Mouse (Mus musculus) liver, embryonic 12.5 days (tissue): ENCODE results near the gene Tom1l2. TPM values are rescaled to one million over a fixed set of nuclear protein-coding genes. Genes with fewer than 3 reads are reported as not detected.

Experiments used
- ATAC-seq: fragments of 200-750 bp; cut with Nextera tagmentation; 2 replicates; pipeline ENCODE4 v1.8.0; 2017; ENCODE audit warnings: moderate number of reproducible peaks, mild to moderate bottlenecking, moderate library complexity
- H3K27ac ChIP-seq: fragments of 300-500 bp; sonication (generic); 2 replicates; pipeline ENCODE4 v1.5.1; 2016; ENCODE audit warnings: mild to moderate bottlenecking
- H3K27me3 ChIP-seq: fragments of 300-500 bp; sonication (generic); replicated peaks from 2 replicates; pipeline ENCODE4 v1.6.1; 2016; ENCODE audit warnings: mild to moderate bottlenecking, moderate library complexity
- H3K36me3 ChIP-seq: fragments of 300-500 bp; sonication (generic); 2 replicates; pipeline ENCODE4 v1.6.1; 2016; ENCODE audit warnings: mild to moderate bottlenecking, moderate library complexity
- H3K4me1 ChIP-seq: fragments of 300-500 bp; sonication (generic); 2 replicates; pipeline ENCODE4 v1.6.1; 2016
- H3K4me2 ChIP-seq: fragments of 300-500 bp; sonication (generic); 2 replicates; pipeline ENCODE4 v1.6.1; 2016; ENCODE audit warnings: mild to moderate bottlenecking, moderate library complexity
- H3K4me3 ChIP-seq: fragments of 300-500 bp; sonication (generic); 2 replicates; pipeline ENCODE4 v1.5.1; 2016; ENCODE audit warnings: mild to moderate bottlenecking, moderate library complexity
- H3K9ac ChIP-seq: fragments of 300-500 bp; sonication (generic); 2 replicates; pipeline ENCODE4 v1.6.1; 2016; ENCODE audit warnings: mild to moderate bottlenecking, moderate library complexity
- H3K9me3 ChIP-seq: fragments of 300-500 bp; sonication (generic); replicated peaks from 2 replicates; pipeline ENCODE4 v1.6.1; 2016; ENCODE audit warnings: mild to moderate bottlenecking, moderate library complexity
- WGBS: fragments of 180-500 bp; shearing (Covaris S2); methylation state at CpG from one replicate; pipeline ENCODE4 v1.1.7; 2016; ENCODE audit not compliant: insufficient replicate concordance; 5-methylcytosine and 5-hydroxymethylcytosine counted together
- polyA plus RNA-seq: library from polyadenylated mRNA; unstranded; fragments of >200 nt; fragmentation: Nextera tagmentation; extraction: Ambion mirVana; gene quantifications from 2 replicates; pipeline ENCODE4 v1.2.1, GENCODE M21; 2016

Tom1l2 gene
- polyA plus RNA-seq, 1 experiment from 2014 or later: 9.6 TPM

DNA sequence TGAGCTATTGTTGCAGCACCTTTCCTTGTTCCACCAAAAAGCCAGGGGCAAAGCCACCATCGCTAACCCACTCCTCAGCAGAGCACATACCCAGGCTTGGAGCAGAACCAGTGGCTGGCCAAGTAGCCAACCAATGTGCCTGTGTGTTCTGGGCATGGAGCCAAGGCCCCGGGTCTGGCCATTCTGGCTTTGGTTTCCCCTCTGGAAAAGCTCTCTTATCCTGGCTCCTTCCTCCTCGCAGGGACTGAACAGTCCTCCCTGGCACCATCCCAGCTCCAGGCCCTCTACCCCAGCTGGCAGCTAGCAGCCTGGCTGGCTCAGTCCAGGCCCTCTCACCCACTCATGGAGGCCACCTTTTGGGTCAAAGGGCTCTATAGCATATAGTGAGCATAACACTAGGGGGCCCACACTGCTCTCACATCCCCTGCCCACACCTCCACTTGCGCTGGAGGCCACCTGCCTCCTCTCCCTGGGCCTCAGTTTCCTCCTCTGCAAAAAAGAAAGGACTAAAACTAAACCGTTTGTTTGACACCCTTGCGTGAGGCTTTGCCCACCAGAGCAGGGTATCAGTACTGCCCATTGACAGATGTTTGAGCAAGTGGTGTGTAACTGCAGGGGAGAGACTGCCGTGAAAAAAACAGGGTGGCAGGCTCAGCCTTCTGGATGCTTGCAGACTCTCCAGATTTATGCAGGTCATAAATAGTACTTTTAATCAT is 143.3 kb downstream of the Tom1l2 start:
- no peaks in the 10 kb centered on the region for H3K9me3 ChIP-seq
- no peak for ATAC-seq
- peaks cover 97% of the 10 kb centered on the region for H3K4me1 ChIP-seq

DNA sequence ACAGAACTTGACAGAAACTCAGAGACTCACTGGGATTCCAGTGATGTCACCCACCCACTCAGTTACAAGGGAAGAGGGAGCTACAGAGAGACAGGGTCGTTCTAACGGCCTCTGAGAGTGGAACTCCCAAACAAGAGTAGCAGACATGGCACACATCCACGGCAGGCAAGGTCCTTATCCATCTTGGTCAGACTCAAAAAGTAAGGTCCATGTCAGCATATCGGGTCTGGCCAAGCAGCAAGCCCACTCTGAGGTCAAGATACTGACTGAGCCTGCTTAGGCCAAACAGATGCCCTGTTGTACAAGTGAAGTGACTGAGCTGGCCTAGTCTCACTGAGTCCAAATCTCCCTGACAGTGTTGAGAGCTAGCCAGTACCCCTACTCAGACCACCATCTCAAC is 144.0 kb downstream of the Tom1l2 start:
- 63% methylated on average over 4 of the region's 4 CpGs for WGBS
- Histone ChIP-seq H3K4me2 (peak overlapping the region; percentile 96), H3K4me1 (peaks cover 95% of the 10 kb centered on the region), H3K36me3 (peaks cover 61% of the 10 kb centered on the region), H3K4me3 (peak overlapping the region; percentile 66), H3K9me3 (no peaks in the 10 kb centered on the region), H3K9ac (peak overlapping the region; percentile 79), H3K27me3 (no peaks in the 10 kb centered on the region), H3K27ac (peak overlapping the region; percentile 84)
- ATAC-seq: no peak

More for the DNA sequence above, 143.3 kb downstream of the Tom1l2 start:
- H3K27ac ChIP-seq: peak overlapping the region; percentile 84
- peak overlapping the region; percentile 96 for H3K4me2 ChIP-seq
- 55% methylated on average over 7 of the region's 7 CpGs for WGBS
- peak overlapping the region; percentile 66 for H3K4me3 ChIP-seq
- H3K9ac ChIP-seq: peak overlapping the region; percentile 79
- H3K27me3 ChIP-seq: no peaks in the 10 kb centered on the region
- peaks cover 59% of the 10 kb centered on the region for H3K36me3 ChIP-seq

GRCm38 (mm10) chr11:60208201-60208600 is 144.5 kb downstream of the Tom1l2 start:
- H3K27ac ChIP-seq: peak overlapping the region; percentile 84
- H3K9me3 ChIP-seq: no peaks in the 10 kb centered on the region
- H3K9ac ChIP-seq: peak overlapping the region; percentile 79
- H3K4me3 ChIP-seq: peak overlapping the region; percentile 66
- peaks cover 90% of the 10 kb centered on the region for H3K4me1 ChIP-seq
- peak overlapping the region; percentile 96 for H3K4me2 ChIP-seq
- H3K27me3 ChIP-seq: no peaks in the 10 kb centered on the region
- WGBS: 74% methylated on average over 6 of the region's 6 CpGs
- no peak for ATAC-seq
- H3K36me3 ChIP-seq: peaks cover 61% of the 10 kb centered on the region

GRCm38 (mm10) chr11:60206207-60206606 is 146.5 kb downstream of the Tom1l2 start:
- H3K4me2 ChIP-seq: 0 out of 2 replicates have a peak overlapping the region, but pooled peaks have one; percentile 96
- H3K27ac ChIP-seq: peak overlapping the region; percentile 38; the same call in 1 of the 2 replicates
- H3K9ac ChIP-seq: no peak overlapping the region
- H3K27me3 ChIP-seq: no peaks in the 10 kb centered on the region
- no peak for ATAC-seq
- peaks cover 70% of the 10 kb centered on the region for H3K4me1 ChIP-seq
- no peak overlapping the region for H3K4me3 ChIP-seq
- no peaks in the 10 kb centered on the region for H3K9me3 ChIP-seq
- 80% methylated on average over 5 of the region's 5 CpGs for WGBS
- peaks cover 71% of the 10 kb centered on the region for H3K36me3 ChIP-seq

DNA sequence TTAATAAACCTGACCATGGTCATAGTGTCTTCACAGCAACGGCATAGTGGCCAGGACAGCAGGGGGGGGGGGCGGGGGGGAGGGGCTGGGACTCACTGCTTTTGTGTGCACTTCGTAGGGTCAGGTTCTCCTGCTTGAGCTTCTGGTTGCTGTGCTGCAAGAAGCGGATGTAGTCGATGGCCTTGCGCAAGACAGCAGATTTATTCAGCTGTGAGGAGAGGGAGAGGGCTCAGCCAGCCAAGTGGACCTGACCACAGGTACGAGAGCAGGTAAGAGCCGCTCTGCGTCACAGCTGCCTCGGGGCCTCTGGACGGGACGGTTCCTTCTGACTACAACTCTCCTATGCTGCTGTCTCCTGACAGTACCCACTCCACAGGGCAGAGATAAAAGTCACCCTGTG is 147.7 kb downstream of the Tom1l2 start:
- Histone ChIP-seq H3K27ac (0 out of 2 replicates have a peak overlapping the region, but pooled peaks have one; percentile 12), H3K27me3 (no peaks in the 10 kb centered on the region), H3K4me1 (peaks cover 66% of the 10 kb centered on the region), H3K4me2 (no peak overlapping the region), H3K4me3 (no peak overlapping the region), H3K9ac (no peak overlapping the region), H3K36me3 (peaks cover 83% of the 10 kb centered on the region), H3K9me3 (no peaks in the 10 kb centered on the region)
- 83% methylated on average over 11 of the region's 12 CpGs for WGBS
- no peak for ATAC-seq

DNA sequence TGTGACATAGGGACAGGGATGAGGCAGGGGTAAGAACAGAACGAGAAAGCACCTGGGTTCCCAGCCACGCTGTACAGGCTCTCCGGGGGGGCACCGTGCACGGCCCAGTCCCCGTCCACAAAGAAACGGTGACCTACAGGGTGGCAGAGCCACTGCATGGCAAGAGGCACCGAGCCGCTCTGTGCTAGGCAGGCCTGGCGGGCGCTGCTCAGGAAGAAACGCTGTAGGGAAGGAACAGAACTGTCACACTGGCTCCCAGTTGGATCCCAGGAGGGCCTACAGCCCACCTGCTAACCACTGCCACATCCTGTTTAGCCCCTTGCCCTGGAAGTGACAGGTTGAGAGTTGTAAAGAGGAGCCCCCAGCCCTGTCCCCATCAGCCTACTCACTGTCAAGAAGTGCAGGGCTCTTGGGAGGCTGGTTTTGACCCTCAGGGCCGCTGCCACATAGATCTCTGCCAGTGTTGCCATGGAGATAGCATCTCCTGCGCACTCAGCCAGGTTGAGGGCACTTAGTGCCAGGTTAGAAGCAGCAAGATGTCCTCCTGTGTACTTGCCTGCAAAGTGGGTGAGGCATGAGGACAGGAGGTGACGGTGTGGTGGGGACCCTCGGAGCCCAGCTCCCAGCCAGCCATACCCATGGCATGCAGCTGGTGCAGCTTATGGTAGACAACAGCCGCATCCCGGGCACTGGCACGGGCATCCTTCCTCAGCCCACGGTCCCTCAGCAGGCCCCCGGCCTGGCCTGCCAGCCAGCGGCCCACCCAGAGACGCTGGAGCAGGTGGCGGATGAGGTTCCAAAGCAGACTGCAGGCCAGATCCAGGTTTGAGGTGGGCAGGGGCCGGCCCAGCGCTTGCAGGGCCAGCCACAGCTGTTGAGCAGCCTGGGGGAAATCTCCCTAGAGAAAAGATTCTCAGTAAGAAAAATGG is 149.7 kb downstream of the Tom1l2 start:
- no peak overlapping the region for H3K9ac ChIP-seq
- no peak overlapping the region for H3K27ac ChIP-seq
- WGBS: 91% methylated on average over 26 of the region's 26 CpGs
- H3K4me1 ChIP-seq: peaks cover 50% of the 10 kb centered on the region
- no peak for ATAC-seq
- H3K4me2 ChIP-seq: no peak overlapping the region
- no peaks in the 10 kb centered on the region for H3K9me3 ChIP-seq
- H3K4me3 ChIP-seq: no peak overlapping the region
- peaks cover 98% of the 10 kb centered on the region for H3K36me3 ChIP-seq
- no peaks in the 10 kb centered on the region for H3K27me3 ChIP-seq

DNA sequence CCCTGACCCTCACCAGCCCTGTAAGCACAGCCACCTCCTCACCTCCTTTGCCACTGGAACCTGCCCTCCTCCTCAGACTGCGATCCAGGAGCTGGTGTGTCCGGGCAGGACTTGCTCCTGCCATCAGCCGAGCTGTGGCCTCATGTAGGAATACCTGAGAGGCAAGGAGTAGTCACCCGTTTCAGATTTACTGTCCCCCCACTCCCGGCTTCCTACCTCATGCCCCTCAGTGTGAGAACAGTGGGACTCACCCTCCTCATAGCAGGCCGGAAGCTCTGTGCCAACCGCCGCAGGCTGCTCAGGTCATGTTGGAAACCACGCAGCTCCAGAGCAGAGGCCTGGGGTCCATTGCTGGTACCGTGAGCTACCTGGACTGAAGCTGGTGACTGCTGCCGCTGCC is 152.3 kb downstream of the Tom1l2 start:
- H3K4me2 ChIP-seq: no peak overlapping the region
- H3K4me3 ChIP-seq: no peak overlapping the region
- H3K4me1 ChIP-seq: peaks cover 24% of the 10 kb centered on the region
- H3K9me3 ChIP-seq: no peaks in the 10 kb centered on the region
- 81% methylated on average over 11 of the region's 11 CpGs for WGBS
- H3K9ac ChIP-seq: no peak overlapping the region
- no peak for ATAC-seq
- peaks cover 92% of the 10 kb centered on the region for H3K36me3 ChIP-seq
- no peaks in the 10 kb centered on the region for H3K27me3 ChIP-seq
- peak overlapping the region; percentile 48 for H3K27ac ChIP-seq

GRCm38 (mm10) chr11:60199702-60200184 is 153.0 kb downstream of the Tom1l2 start:
- Histone ChIP-seq H3K4me1 (peaks cover 18% of the 10 kb centered on the region), H3K36me3 (peaks cover 92% of the 10 kb centered on the region), H3K9ac (no peak overlapping the region), H3K9me3 (peaks cover 4% of the 10 kb centered on the region), H3K4me2 (no peak overlapping the region), H3K27me3 (no peaks in the 10 kb centered on the region), H3K27ac (peak overlapping the region; percentile 48; the same call in 1 of the 2 replicates), H3K4me3 (no peak overlapping the region)
- 28% methylated on average over 18 of the region's 18 CpGs for WGBS
- ATAC-seq: peak; percentile 63

- no peak overlapping the region for H3K4me3 ChIP-seq
- ATAC-seq: no peak
- H3K4me2 ChIP-seq: no peak overlapping the region
- H3K9me3 ChIP-seq: peaks cover 9% of the 10 kb centered on the region
- H3K9ac ChIP-seq: no peak overlapping the region
- H3K27me3 ChIP-seq: no peaks in the 10 kb centered on the region
- whole genome bisulfite sequencing: 88% methylated on average over 12 of the region's 12 CpGs
- H3K4me1 ChIP-seq: peaks cover 9% of the 10 kb centered on the region; the same call in 1 of the 2 replicates
- no peak overlapping the region for H3K27ac ChIP-seq
- H3K36me3 ChIP-seq: peaks cover 92% of the 10 kb centered on the region
These were observed 154.1 kb downstream of the Tom1l2 start for GRCm38 (mm10) chr11:60198651-60199050.

- peaks cover 9% of the 10 kb centered on the region for H3K9me3 ChIP-seq
- 78% methylated on average over 24 of the region's 24 CpGs for WGBS
- no peak overlapping the region for H3K4me3 ChIP-seq
- no peak overlapping the region; the same call in 1 of the 2 replicates for H3K27ac ChIP-seq
- H3K4me1 ChIP-seq: peaks cover 10% of the 10 kb centered on the region; the same call in 1 of the 2 replicates
- H3K36me3 ChIP-seq: peaks cover 91% of the 10 kb centered on the region
- no peak overlapping the region for H3K4me2 ChIP-seq
- no peak for ATAC-seq
- H3K9ac ChIP-seq: no peak overlapping the region
- H3K27me3 ChIP-seq: no peaks in the 10 kb centered on the region
These were observed 154.6 kb downstream of the Tom1l2 start for GRCm38 (mm10) chr11:60197998-60198619.

- Histone ChIP-seq H3K4me1 (peaks cover 26% of the 10 kb centered on the region), H3K9me3 (peaks cover 9% of the 10 kb centered on the region), H3K36me3 (peaks cover 84% of the 10 kb centered on the region), H3K4me3 (no peak overlapping the region), H3K9ac (no peak overlapping the region), H3K4me2 (no peak overlapping the region), H3K27me3 (no peaks in the 10 kb centered on the region), H3K27ac (0 out of 2 replicates have a peak overlapping the region, but pooled peaks have one; percentile 3)
- 74% methylated on average over 5 of the region's 5 CpGs for WGBS
- no peak for ATAC-seq
These were observed 156.4 kb downstream of the Tom1l2 start for GRCm38 (mm10) chr11:60196344-60196743.
